Mouse (Mus musculus) 3T3-L1 (cell line): ENCODE results near the gene Atp5c1.

Source experiments
- DNase-seq: peaks from one replicate; pipeline ENCODE4 v3.0.0-alpha.2; 2015; ENCODE audit warnings: low read depth, low spot score

The Atp5c1 gene

DNA sequence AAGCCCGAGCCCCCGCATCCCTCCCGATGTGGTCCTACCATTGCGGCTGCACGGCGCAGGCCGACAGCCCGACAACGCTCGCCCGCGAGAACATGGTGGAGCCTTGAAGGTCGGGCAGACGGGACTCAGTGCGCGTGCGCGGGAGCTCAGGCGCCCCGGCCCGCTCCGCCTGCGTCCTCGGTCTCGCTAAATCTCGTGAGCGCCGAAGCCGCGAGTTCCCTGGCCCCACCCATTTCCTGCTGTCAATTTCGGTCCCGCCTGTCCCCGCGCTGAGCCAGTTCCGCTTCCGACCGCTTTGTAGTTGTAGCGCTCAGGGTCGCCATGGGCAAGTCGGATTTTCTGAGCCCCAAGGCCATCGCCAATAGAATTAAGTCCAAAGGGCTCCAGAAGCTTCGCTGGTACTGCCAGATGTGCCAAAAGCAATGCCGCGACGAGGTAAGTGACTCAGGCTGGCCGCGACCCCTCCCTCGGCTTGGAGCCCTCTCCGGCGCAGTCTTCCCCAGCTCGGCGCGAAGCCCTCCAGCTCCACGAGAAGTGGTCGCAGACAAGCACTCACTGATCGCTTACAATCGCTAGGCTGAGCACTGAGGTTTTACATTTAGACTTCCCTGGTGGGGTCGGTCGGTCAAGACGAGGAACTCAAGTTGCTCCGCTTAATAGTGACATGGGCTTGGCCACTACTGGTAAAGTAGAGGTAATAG is at the start of gene Atp5c1, which contains the start of gene Kin:
Gene Atp5c1 (minus strand): TSS at position 201 of the 701 bp plus-strand sequence.
Gene Kin (plus strand): TSS at position 284 of the 701 bp plus-strand sequence.
- peak; percentile 96 for DNase-seq

DNA sequence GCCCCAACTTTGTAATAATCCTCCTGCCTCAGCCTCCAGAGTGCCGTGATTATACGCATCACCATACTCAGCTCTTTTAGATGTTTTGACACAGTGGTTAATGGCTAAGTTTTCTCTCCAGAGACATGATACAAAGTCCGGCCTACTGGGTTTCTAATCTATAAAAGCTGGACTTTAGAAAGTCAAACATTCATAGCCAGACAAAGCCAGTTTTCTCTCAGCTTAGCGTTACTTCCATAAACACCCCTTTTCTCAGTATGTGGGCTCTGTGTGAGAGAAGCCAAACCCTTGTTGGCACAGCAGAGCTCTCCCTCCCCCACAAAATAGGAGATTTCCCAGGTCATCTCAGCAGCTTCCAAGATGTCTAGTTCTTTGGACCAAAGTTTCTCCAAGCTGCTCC is 48.3 kb upstream of the Atp5c1 start:
- no peak for DNase-seq

DNA sequence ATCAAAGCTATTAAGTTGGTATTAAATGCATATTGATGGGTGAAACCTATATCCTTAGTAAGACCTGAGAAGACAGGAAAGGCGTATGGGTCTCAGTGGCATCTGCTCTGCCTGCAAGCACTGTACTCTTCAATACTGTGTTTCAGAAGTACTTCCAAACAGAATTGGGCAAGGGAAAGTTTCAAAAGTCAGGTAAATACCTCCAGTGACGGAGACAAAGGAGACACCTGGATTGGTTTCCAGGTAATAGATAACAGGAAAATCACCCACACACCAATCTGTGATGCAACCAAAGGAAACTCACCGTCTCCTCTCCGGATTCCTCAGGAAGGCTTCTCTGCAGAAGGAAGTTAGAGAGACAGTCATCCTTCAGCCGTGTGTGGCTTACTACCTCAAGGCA is 47.2 kb upstream of the Atp5c1 start:
- DNase-seq, result no peak

DNA sequence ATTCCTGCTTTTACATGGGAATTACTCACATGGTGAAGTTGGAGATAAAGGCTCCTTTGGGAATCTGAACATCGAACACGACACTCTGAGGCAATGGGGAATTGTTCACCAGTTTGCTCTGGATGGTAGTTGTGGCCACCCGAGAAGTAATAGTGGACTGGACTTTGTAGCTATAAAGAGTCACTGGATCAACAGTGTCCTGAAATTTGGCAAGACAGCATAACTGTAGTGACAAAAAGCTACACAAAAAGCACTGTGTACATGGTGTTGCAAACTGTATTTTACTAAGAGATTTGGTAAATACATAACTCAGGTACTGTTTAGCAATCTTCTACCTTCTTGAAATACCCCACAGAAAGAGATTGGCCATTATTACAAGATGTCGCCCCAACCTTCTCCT is 45.8 kb upstream of the Atp5c1 start:
- no peak for DNase-seq

DNA sequence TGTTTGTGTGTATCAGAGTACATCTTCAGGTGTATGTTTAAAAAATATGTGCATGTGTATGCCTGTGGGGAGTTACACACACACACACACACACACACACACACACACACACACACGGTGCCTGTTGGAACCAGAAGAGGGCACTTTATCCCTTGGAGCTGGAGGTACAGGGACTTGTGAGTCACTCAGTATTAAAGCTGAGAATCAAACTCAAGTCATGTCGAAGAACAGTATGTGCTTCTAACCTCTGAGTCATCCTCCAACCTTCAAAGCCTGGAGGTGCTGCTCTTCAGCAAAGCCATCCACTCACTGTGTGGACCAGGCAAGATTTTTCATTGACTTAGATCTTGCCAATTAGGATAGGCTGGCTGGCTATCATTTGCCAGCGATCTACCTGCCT is 41.5 kb upstream of the Atp5c1 start:
- DNase-seq, result peak; percentile 76

DNA sequence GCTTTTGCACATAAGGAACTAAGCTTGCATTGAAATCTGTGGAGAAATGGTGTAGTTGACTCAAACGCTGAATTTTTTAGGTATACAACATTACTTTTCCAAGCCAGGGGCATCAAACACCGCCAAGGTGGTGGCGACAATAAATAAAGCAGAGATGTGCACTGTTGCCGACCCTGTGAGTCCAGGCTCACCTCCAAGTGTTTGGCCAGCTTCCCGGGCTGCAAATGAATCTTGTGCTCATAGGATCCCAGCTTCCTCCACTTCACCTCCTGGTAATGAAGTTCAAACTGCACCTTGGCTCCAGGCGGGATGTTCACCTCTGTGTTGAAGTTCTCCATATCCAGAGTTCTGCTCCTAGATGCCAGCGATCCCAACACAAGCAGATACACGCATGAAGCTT is 39.0 kb upstream of the Atp5c1 start:
- DNase-seq, result peak; percentile 31

DNA sequence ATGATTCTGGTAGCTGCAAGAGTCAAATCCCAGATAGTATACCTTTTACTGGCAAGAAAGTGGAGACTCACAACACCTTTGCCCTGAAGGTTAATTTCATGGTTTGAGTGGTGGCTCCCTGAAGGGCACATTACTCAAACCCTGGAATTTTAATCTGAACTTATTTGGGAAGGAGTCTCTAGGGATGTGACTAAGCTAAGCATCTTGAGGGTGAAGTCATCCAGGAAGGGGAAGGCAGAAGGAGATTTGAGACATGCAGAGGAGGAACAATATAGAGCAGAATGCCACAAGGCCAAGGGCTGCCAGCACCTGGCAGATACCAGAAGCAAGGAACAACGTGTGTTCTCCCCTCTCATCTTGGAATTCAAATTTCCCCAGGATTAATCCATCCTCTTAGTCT is 38.4 kb upstream of the Atp5c1 start:
- peak; percentile 79 for DNase-seq

DNA sequence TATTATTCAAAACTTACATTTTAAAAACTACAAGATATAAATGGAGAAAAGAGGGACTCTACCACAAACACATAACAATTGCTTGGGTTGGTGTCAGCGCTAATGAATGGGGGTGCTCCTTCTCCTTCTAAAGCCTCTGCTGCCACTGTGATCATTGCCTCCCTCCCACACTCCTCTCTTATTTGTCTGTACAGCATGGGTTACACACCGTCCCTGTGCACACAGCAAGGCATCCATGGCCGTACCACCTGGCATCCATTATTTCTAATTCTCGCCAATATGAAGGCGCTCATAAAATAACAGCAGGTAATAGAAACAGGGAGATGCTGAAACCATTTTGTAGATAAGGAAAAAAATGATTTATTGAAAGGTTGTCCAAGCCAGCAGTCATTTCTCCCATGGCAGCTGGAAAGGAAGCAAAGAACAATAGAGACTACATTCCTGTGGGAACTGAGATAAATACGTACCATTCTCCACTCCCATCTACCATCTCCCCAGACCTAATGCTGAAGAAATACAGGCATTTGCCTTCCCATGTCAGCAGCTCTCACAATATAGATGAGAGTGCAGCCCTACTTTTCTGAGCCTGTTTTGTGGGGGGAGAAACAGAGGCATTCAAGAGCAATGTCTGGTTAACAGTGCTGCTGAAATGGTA is 28.4 kb upstream of the Atp5c1 start:
- DNase-seq, result no peak

DNA sequence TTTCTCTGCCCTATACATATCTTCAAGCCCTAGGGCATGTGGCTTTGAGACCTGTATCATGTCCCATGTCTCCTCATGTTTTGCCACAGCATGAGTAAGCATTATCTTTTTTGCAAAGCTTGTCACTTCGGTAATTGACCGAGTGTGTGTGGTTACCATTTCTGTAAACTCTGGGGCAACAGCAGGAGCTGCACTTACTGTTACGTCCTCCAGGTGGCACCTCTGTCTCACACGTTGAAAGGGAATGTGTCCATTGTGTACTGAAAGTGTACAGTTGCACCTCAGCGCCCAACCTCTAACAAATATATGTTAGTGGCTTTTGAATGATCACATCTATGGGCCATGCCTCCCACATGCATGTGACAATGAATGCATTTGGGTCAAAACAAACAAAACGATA is 20.9 kb upstream of the Atp5c1 start:
- peak; percentile 69 for DNase-seq

DNA sequence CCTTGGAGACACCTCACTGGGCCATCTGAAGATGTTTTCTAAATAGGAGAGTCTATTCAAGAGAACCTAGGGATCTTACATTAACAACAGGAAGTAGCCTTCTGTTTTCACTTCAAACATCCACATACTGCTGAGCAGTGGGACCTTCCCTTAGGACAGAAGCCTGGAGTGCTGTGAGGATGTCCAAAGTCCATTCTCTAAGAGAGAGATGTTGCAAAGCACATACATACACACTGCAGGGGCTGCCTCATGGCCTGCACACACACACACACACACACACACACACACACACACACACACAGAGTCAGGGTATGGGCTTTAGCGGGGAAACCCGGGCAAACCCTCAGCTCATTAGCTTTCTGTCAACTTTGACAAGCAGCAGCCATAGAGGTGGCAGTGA is 20.2 kb upstream of the Atp5c1 start:
- no peak for DNase-seq

DNA sequence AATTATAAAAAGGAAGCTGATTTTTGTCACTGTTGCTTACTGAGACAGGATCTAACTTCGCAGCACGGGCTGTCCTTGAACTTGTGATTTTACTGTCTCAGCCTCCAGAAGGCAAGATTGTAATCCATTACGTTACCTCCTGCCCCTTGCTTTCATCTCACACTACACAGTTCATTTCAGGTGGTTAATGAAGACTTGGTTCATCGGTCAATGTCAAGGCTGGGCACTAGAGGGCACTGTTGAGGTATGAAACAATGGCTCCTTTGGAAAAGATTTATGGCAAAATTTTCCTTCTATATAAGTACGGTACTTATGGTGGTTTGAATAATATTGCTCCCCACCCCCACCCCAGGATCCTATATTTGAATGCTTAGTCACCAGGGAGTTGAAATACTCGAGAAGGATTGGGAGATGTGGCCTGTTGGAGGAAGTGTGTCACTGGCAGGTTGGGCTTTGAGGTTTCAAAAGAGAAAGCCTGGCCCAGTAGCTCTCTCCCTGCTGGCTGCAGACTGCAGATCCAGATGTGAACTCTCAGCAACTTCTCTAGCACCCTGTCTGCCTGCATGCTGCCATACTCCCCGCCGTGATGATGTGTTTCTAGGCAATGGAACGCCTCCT is 18.4 kb upstream of the Atp5c1 start:
- peak; percentile 76 for DNase-seq

DNA sequence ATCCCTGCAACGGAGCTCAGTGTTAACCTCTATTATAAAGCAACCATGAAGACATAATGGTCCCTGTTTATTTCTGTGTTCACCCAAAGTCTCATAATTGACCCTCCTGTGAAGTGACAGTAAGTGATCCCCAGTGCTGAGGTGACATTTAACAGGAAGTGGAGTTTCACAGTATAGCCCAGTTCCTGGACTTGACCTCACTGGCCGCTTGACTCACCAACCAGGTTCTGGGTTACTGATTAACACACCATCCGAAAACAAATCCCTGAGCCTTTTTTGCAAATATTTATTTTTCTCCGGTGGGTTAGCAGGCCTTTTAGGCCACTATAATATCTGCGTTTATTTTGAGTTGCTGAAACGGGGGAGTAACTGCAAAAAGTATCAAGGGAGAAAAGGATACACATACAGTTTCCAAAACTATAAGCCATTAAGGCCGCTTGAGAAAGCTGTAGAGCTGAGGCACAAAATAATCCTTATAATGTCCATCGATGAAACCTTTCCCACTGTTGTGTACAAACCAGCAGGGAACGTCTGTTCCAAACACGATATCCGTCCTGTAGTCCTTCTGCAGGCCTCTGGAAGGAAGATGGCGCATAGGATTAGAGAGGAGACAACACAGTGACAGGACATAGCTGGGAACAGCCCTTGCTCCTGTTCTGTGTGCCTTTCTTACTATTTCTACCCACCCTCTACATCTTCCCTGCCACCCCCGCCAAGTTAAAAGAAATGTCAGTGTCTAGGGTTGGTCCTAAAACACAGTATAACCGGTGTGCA is 14.2 kb upstream of the Atp5c1 start:
- no peak for DNase-seq

DNA sequence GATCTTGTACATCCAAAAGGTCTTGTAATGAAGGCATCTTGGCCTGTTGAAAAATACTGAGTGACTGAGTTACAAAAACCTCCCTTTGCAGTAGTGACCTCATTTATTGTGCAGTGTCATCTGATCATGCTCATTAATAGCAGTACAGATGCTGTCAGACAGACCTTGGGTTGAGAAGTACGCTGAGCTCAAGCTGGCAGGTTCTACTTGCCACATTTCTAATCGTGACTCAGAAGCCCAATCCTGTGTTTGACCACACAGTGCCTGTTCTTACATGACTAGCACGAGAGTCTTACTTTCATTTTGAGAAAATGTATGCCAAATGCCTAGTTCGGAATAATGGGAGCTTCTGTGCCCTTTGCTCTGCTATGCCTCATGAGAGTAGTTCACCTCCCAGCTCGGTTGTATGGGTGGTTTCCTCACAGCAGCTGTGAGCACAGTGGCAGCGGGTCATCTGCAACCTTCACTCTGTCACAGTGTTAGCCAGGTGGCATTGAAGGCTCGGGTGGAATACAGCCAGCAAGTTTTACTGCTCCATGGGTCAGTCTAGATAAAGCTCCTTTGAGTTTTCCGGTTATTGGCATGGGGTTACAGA is 7.0 kb upstream of the Atp5c1 start:
- DNase-seq, result peak; percentile 47

DNA sequence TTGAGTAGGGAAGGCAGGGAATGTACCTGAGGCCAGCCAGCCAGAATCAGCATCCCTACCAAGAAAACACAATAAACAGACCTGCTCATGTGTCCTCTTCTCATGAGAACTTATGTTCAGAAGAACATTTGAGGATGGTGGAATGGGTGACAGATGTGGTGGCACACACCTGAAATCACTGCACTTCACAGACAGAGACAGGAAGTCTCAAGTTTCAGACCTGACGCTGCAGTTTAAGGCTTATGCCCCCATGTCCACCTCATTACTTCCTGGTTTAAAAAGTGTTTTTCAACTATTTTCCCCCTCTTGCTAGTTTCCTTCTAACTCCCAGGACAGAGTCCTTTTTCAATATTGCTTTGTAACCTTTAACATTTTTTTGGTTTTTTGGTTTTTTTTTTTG is 2.4 kb upstream of the Atp5c1 start:
- no peak for DNase-seq

DNA sequence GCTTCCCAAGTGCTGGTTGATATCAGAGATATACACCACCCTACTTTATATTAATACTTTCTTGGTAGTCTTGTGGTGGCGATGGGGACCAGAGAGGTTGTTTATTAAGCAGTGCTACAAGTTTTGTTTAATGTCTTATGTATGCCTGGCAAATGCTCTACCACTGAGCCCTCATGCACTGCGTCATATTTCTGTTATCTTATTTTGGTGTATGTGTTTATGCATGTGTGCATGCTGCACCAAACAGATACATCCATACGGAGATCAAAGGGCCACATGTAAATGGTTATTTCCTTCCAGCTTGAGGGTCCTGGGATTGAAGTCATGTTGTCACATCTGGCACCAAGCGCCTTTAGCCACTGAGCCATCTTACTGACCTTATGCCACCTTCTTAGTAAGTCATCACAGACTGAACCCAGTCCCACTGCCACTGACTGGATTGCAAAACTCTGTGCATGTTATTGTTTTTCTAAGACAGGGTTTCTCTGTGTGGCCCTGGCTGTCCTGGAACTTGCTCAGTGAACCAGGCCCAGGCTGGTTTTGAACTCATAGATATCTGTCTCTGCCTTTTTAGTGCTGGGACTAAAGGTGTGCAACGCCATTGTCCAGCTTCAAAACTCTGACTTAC is 1.3 kb upstream of the Atp5c1 start:
- DNase-seq, result no peak

DNA sequence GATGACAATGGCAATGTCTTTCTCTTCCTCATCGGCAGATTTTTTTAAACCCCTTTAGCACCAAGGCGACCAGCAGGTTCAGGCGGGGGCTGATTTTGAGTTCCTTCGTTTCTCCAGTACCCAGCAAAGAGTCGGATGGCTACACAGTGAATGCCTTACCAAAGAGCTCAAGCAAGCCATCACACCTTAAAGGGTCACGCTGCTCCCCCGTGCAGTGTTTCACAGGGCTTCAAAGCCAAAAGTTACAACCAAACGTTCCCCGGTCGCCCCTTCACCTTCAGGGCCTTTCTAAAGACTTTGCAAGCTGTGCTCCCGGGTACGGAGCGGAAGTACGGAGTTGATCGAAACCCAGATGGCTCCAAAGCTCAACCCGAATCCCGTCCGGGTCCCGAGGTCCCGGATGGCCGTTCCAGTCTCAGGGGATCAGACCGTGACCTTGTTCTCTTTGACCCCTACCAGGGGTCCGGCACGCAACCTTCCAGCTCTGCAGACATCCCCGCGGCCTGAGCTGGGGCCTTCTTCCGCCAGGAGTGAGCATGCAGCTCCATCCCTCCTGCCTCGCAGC is 483 bp downstream of the Atp5c1 start:
- peak; percentile 17 for DNase-seq

DNA sequence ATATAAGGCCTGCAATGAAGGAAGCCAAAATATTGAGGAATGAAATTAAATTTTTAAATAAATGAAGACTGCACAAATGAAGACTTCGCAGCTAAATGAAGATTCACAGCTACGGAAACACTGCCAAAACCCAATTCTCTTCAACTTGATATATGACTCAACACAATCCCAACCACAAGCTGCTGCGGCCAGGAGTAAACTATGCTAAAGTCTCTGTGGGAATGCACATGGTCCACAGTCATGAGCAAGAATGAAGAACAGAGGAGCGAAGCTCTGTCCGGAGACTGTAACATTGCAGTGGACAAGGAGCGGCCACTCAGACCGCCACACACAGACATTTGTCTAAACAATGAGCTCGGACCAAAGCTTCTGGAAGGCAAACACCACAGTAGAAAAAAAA is 3.6 kb downstream of the Atp5c1 start:
- peak; percentile 87 for DNase-seq

DNA sequence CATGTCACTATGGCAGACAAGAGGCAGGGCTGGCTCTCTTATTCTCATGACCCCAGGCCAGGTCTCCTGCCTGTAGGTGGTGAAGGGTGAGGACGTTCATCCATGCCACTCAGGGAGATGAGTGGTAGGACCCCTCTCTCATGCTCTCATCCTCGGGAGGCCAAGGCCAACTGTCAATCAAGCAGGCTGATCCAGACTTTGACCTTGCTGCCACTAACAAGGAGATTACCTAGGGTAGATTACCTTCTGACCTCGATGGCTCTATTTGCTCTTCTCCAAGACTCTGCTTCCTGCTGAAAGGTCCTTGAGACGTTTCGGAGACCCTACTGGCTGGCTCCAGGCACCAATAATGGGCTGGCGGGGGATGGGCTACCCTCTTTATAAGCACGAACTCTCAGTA is 5.8 kb downstream of the Atp5c1 start:
- DNase-seq, result no peak

DNA sequence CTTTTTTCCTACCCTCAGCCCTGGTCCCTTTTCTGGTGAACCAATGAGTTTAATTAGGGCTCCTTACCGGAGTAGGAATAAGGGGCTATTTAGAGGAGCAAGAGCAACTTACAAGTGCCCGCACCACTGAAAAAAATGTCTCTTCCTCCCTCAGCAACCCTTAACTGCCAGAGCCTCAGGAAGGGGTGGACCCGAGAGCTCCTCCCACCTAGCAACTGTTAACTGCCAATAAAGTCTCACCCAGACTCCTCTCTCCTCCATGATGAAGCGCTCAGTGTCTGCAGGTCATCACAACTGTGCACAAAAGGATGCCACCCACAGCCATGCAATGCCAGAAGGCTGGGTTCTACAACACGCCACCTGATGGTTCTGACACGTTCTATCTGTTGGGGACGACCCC is 8.6 kb downstream of the Atp5c1 start:
- no peak for DNase-seq

DNA sequence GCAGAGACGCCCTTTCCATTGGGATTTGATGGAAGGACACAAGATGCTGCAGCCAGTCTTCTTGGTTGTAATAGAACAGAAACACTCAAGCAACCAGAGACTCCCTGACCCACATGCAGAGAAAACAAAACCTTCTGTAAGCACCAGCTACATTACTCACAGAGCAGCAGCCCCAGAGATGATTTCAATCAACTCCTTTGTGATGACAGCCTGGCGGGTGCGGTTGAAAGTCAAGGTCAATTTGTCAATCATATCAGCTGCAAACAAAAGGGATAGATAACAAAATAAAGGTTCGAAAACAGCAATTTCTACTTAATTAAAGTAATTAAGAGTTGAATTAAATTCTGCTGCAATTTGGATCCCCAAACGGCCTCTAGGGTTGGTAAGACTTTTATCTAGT is 21.5 kb downstream of the Atp5c1 start:
- DNase-seq, result no peak

DNA sequence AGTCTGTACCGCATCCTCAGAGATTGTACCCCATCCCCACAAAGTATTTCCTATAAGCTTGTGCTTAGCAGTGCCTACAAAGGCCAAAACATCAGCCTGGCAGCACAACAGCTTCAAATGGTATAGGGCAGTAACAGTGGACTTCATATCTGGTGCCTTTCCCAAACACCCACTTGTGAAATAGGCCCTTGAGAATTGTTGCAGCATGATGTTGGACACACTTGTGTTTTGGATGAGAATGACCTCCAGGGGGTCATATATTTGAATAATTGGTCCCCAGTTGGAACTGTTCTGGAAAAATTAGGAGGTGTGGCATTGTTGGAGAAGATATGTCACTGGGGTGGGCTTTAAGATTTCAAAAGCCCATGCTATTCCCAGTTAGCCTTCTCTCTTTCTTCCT is 28.3 kb downstream of the Atp5c1 start:
- no peak for DNase-seq
